Mouse (Mus musculus) adrenal gland, adult 18-20 months (tissue): ENCODE measurements around the gene Got1. TPM values are rescaled to one million over a fixed set of nuclear protein-coding genes. Genes with fewer than 3 reads are reported as not detected.
"Not testable (repeated sequence)": the region's sequence is repeated elsewhere in the genome, so short reads cannot be mapped to it uniquely, and the experiment has no call there.

Source experiments
- DNase-seq, 2 experiments: peaks; one replicate each; pipeline ENCODE4 v3.0.0; 2021 to 2022; ENCODE audit warnings: low spot score in 2 of 2
- total RNA-seq, 2 experiments: library from RNA; stranded (reverse); gene quantifications; 1 replicate in 1 of 2; 2 replicates in 1 of 2; pipeline ENCODE4 v1.2.3; 2021

The Got1 gene
- total RNA-seq, 2 experiments from 2014 or later = 181 to 350 TPM

- DNase-seq = no peak
Measured at GRCm38 (mm10) chr19:43523551-43523950, 854 bp downstream of the Got1 start.

GRCm38 (mm10) chr19:43521996-43522395, 2.4 kb downstream of the Got1 start:
- DNase-seq = no peak

DNA sequence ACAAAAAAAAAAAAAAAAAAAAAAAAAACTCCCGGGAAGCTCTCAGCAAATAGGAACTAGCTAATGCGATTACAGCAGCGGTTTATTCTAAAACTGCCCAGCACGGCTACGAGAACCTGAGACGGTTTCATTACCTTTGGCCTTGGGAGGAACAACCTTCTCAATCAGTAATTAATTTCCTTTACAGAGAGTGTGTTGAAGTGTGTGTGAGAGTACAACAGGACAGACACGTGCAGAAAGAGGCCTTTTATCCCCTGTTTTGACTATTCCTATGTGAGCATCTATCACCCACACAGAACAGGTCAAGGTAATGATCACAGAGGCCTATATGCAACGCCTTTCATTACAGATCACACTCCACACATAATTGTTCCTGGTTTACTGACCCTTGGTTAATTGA, 3.0 kb downstream of the Got1 start:
- DNase-seq = no peak

DNA sequence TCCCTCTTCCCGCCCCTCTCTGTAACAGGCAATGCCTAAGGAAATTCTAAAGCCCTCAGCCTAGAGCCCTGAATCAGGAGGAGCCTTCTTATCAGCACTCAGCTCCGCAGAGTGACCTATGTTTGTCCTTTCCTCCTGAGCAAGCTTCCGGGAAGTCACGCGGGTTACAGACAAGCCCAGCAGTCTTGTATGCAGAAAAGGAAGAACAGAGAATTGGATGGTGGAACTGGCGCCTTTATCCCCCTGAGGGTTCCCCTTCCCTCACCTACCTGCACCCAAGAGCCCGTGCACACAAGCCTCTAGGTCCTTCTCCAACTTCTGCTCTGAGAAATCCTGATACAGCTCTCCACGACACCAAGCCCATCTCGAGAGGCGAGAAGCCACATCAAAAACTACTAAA, 4.0 kb downstream of the Got1 start:
- DNase-seq = no peak

GRCm38 (mm10) chr19:43519226-43519625, 5.2 kb downstream of the Got1 start:
- DNase-seq = no peak

GRCm38 (mm10) chr19:43518261-43518660, 6.1 kb downstream of the Got1 start:
- DNase-seq = no peak

DNA sequence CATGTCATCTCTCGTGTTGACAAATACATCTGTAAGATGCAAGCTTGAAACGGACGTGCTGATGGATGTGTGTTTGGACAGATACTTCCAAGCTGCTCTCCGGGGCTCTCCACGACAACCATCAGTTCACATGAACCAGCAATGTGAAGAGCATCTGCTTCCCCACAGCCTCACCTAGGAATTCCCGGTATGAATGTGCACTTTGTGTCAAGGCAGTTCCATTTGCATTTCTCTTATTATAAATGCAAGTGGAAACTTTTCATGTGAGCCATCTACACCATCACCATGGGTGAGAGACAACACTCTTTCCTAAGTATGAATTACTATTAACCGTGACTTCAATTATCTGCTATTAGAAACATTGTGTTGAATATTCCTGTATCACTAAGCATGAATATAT, 6.6 kb downstream of the Got1 start:
- no peak for DNase-seq

- no peak for DNase-seq
Measured at GRCm38 (mm10) chr19:43517320-43517719, 7.1 kb downstream of the Got1 start.

- no peak for DNase-seq
Measured at GRCm38 (mm10) chr19:43516397-43517035, 7.9 kb downstream of the Got1 start.

DNA sequence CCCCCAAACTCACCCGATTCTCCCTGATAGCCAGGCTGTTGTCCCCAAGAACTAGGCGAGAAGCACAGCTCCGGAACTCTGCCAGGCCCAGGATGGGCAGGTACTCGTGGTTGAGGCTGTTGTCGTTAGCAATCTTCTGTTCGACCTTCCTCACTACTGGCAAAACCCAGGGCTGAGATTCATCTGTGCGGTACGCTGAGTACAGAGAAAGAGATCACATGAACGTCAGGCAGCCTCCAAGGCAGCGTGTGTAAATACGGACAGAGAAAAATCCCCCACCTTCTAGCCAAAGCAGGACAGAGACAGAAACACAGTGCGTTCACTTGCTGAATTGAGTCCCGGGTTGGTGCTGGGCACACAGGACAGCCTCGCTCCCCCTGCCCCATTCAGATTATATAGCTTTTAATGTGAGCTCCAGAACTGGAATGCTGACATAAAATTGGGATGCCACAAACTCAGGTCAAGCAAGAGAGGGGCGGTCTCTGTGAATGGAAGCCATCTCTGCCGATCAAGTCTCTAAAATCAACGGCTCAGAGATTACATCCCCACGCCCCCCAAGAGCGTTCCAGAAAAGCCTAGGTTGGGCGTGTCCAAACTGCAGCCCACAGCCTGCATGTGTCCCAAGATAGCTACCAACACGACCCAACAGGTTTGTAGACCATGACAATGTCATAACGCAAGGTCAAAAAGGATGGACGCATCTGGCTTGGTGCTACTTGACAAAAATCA, 8.6 kb downstream of the Got1 start:
- DNase-seq = no peak

GRCm38 (mm10) chr19:43513874-43514273, 10.5 kb downstream of the Got1 start:
- DNase-seq = no peak

DNA sequence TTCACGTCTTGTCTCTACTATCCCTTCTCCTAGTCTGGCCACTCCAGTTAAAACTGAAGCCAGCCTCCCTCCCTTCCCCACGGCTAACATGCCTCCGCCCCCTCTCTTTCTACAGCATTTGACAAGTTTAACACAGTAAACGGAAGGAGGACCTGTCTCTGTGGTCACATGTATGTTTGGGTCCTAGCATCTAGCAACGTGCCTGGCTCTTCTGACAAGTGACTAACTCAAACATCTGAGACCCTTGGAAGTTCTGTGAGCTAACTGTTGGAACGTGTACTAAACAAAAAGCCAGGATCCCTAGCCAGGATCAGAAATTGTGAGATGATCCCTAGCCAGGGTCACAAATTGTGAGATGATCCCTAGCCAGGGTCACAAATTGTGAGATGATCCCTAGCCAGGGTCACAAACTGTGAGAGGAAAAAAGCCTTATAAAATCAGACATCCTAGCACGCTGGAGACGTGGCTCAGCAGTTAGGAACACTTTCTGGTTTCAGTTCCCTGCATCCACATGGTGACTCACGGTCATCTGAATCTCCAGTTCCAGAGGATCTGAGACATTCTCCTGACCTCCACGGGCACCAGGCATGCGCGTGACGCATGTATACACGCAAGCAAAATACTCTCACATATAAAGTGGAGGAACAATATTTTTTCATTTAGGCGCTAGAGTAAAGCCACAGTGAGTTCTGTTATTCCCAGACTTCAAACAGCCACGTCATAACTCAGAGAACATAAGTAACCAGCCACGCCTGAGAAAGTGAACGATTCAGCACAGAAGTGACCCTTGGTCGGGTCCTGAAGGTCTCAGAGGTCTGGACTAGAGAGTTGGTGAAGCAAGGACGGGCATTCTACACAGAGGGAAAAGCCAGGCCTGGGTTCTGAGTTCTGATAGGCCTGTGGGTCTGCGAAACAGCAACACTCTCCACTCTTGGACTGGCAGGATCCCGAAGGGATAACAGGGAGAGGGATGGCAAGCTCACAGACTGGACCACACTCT, 12.5 kb downstream of the Got1 start:
- DNase-seq = no peak

DNA sequence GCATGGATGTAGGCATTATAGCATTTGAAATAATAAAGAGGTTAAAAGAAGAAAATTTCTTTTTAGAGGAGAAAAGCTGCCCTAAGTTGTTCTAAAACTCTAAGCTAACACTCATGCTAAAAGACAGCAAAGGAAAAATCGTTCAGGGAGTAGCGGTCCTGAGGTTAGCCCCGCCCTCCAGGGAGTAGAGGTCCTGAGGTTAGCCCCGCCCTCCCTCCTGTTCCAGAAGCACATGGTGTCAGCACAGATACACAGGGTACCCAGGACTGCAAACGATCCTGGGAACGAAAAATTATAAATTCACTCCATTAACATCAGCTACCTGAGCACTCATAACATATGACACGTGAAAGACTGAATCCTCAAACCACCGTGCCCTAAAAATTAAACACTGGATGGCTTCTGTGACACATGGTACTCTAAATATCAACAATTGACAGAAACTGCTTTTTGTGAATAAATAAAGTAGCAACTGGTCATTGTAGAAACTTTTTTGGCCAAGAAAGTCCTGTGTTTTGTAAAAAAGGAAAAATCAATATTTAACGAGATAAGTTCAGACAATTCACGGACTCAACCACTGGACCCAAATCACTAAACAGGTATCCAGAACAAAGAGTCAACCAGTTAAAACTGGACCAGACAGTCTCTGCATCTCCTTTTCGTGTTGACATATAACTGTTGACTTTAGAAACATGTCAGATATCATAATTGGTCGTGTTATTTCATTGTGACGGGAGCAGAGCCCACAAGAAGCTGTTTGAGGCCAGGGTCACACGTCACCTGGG, 13.8 kb downstream of the Got1 start:
- DNase-seq = no peak

DNA sequence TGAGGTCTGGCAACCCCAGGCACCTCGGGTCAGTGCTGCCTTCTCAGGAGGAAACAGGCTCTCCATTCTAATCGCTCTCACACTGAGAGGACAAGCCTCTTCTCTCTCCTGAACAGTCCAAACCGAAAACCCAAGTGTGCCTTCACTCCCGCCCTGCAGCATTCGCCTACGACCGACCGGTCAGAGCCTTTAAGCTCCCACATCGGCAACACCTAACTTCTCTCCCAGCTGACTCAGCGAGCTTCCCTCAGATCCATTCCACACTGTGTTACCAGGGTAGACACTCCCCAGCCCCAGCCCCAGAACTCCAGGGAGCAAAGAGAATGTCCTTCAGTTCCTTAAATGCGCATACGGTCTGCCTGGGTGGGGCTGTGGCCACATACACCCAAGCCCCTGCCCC, 19.0 kb downstream of the Got1 start:
- no peak for DNase-seq

- not testable (repeated sequence) for DNase-seq
Measured at GRCm38 (mm10) chr19:43503593-43503992, 20.8 kb downstream of the Got1 start.

DNA sequence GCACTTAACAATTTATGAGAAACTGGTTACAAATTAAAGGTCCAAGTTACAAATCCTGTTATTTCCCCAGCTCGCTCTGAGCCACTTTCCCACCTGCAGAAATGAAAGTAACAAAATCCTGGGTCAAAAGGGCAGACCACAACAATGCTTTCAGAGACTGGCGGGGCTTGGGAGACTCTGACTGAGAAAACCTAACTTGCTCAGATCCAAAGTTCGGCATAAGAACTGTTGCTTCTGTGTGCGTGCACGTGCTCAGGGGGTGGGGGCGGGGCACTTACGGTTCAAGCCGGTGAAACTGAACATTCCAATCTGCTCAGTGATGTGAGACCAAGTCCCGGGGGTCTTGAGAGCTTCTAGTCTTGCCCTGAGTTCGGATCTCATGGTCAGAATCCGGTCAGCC, 21.8 kb downstream of the Got1 start:
- DNase-seq = no peak

- DNase-seq = no peak
Measured at GRCm38 (mm10) chr19:43498874-43499273, 25.5 kb downstream of the Got1 start.

DNA sequence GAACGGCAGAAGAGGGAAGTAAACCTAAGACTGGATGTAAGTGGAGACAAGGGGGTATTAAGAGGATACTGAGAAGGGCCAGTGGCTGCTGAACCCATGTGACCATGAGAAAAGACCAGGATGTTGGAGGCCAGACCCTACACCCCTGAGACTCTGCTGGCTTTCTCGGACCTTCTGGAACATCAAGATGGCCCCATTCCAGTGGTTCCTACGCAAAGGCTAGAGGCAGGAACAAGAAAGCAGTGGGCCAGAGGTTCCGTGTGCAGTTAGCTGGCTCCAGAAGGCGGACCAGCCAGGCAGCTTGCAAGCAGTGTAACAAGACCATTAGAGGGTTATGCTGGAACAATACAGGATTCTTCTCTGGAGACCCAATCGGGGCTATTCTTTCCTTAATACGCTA, 27.0 kb downstream of the Got1 start:
- no peak for DNase-seq

- peak; percentile 38 to 42 for DNase-seq
Measured at GRCm38 (mm10) chr19:43495846-43496245, 28.6 kb downstream of the Got1 start.

- DNase-seq = no peak
Measured at GRCm38 (mm10) chr19:43494914-43495313, 29.5 kb downstream of the Got1 start.

DNA sequence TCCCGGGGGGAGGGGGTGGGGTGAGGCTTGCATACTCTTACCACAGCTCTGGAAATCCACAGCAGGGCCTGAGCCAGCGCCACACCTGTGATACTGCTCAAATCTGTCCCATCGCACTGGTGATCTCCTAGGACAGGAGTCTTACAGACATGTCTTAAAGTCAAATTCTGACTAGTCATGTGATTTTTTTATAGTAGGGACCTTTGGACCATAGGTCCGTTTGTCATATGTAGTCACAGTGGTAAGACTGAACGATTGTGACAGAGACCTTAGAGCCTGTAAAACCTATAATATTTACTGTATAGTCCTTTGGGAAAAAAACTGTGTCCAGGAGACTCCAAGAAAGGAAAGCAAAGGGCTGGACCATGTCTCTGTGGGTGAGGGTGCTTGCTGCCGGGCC, 30.5 kb downstream of the Got1 start:
- DNase-seq = no peak
